Mouse (Mus musculus) limb, embryonic 14.5 days (tissue): ENCODE measurements around the gene Tmem140. TPM values are rescaled to one million over a fixed set of nuclear protein-coding genes. Genes with fewer than 3 reads are reported as not detected.

Source experiments
- ATAC-seq: fragments of 200-750 bp; cut with Nextera tagmentation; 2 replicates; pipeline ENCODE4 v1.8.0; 2017; ENCODE audit warnings: low read depth, moderate number of reproducible peaks, moderate TSS enrichment; ENCODE audit not compliant: low FRiP score
- DNase-seq: peaks from one replicate; pipeline ENCODE4 v3.0.0-alpha.2; 2015; ENCODE audit warnings: low spot score
- H3K27ac ChIP-seq: fragments of 300-500 bp; sonication (generic); replicated peaks from 2 replicates; pipeline ENCODE4 v1.5.1; 2014; ENCODE audit warnings: low read depth, mild to moderate bottlenecking, low read length, moderate library complexity, mixed read lengths
- H3K27me3 ChIP-seq: fragments of 300-500 bp; sonication (generic); 2 replicates; pipeline ENCODE4 v1.6.1; 2014; ENCODE audit warnings: low read length, mixed read lengths; ENCODE audit not compliant: control insufficient read depth, insufficient read depth
- H3K36me3 ChIP-seq: fragments of 300-500 bp; sonication (generic); 2 replicates; pipeline ENCODE4 v1.6.1; 2014; ENCODE audit warnings: mild to moderate bottlenecking, low read length, moderate library complexity, mixed read lengths; ENCODE audit not compliant: control insufficient read depth, insufficient read depth
- H3K4me1 ChIP-seq: fragments of 300-500 bp; sonication (generic); 2 replicates; pipeline ENCODE4 v1.6.1; 2014; ENCODE audit warnings: antibody characterized with exemption, low read length, mixed read lengths; ENCODE audit not compliant: control insufficient read depth, insufficient read depth
- H3K4me2 ChIP-seq: fragments of 300-500 bp; sonication (generic); replicated peaks from 2 replicates; pipeline ENCODE4 v1.6.1; 2014; ENCODE audit warnings: low read depth, mild to moderate bottlenecking, low read length, moderate library complexity; ENCODE audit not compliant: severe bottlenecking
- H3K4me3 ChIP-seq: fragments of 300-500 bp; sonication (generic); replicated peaks from 2 replicates; pipeline ENCODE4 v1.5.1; 2014; ENCODE audit warnings: low read length
- H3K9ac ChIP-seq: fragments of 300-500 bp; sonication (generic); 2 replicates; pipeline ENCODE4 v1.6.1; 2014; ENCODE audit warnings: mild to moderate bottlenecking, low read depth, low read length, moderate library complexity; ENCODE audit not compliant: severe bottlenecking
- H3K9me3 ChIP-seq: fragments of 300-500 bp; sonication (generic); 2 replicates; pipeline ENCODE4 v1.6.1; 2016; ENCODE audit warnings: low read length; ENCODE audit not compliant: control insufficient read depth
- POLR2A ChIP-seq: fragments of 200-500 bp; IDR thresholded peaks from 2 replicates; pipeline ENCODE4 v1.8.0; 2012; ENCODE audit warnings: inconsistent platforms, mild to moderate bottlenecking, moderate library complexity, borderline replicate concordance; ENCODE audit not compliant: insufficient read depth, insufficient read length; ENCODE audit errors: extremely low read depth
- WGBS: fragments of 180-500 bp; shearing (Covaris S2); extraction: QIAGEN DNeasy Blood & Tissue Kit; methylation state at CpG from one replicate; pipeline ENCODE4 v1.1.7; 2014; 5-methylcytosine and 5-hydroxymethylcytosine counted together
- polyA plus RNA-seq, 2 experiments: library from polyadenylated mRNA; depleted of rRNA in 1 of 2; stranded (reverse) in 1 of 2; unstranded in 1 of 2; fragments of >200 nt; fragmentation: Nextera tagmentation in 1 of 2; extraction: Ambion mirVana in 1 of 2; gene quantifications; 2 replicates each; pipeline versions ENCODE4 v1.2.1 to v1.2.3; 2012 to 2014

Tmem140 gene
- polyA plus RNA-seq, 2 experiments = 1.2 TPM

DNA sequence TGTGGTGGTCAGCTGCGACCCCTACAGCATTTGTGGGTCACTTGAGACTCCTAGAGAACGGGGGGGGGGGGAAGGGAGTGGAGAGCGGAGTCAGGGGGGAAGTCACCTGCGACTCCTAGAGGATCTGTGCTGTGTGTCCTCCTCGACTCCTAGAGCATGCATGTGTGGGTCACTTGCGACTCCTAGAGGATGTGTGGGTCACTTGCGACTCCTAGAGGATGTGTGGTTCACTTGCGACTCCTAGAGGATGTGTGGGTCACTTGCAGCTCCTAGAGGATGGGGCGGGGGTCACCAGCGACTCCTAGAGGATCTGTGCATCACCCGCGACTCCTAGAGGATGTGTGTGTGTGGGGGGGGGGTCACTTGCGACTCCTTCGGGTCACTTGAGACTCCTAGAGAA is 59.0 kb downstream of the Tmem140 start:
- H3K4me2 ChIP-seq = no peak overlapping the region
- no peak for TF ChIP-seq POLR2A
- ATAC-seq (no peak), DNase-seq (no peak)
- no peak overlapping the region for H3K9ac ChIP-seq
- H3K27me3 ChIP-seq = no peaks in the 10 kb centered on the region
- no peaks in the 10 kb centered on the region for H3K36me3 ChIP-seq
- no peaks in the 10 kb centered on the region for H3K4me1 ChIP-seq
- 61% methylated on average over 12 of the region's 14 CpGs for WGBS
- no peak overlapping the region for H3K4me3 ChIP-seq
- no peaks in the 10 kb centered on the region for H3K9me3 ChIP-seq
- no peak overlapping the region for H3K27ac ChIP-seq

Other genes starting within 250 kb of the Tmem140 start
- 10.7 and 11.3 TPM in 2 replicates for gene Agbl3, start 82.7 kb upstream of the Tmem140 start, polyA plus RNA-seq (2012; rRNA removed)
- 8.2 and 10.0 TPM in 2 replicates for gene Agbl3, start 82.7 kb upstream of the Tmem140 start, polyA plus RNA-seq (2014; fragmentation: Nextera tagmentation; extraction: Ambion mirVana)
- gene Cyren, start 14.9 kb downstream of the Tmem140 start, polyA plus RNA-seq (2012; rRNA removed) = 22.6 and 24.2 TPM in 2 replicates
- 11.3 and 12.4 TPM in 2 replicates for gene Cyren, start 14.9 kb downstream of the Tmem140 start, polyA plus RNA-seq (2014; fragmentation: Nextera tagmentation; extraction: Ambion mirVana)
- 22.2 TPM in 2 replicates for gene Wdr91, start 47.7 kb downstream of the Tmem140 start, polyA plus RNA-seq (2012; rRNA removed)
- 9.6 and 11.3 TPM in 2 replicates for gene Wdr91, start 47.7 kb downstream of the Tmem140 start, polyA plus RNA-seq (2014; fragmentation: Nextera tagmentation; extraction: Ambion mirVana)
- gene Stra8, start 57.0 kb downstream of the Tmem140 start, polyA plus RNA-seq (2012; rRNA removed) = 0.05 TPM in 1 of 2 replicates, not detected in the other
- gene Stra8, start 57.0 kb downstream of the Tmem140 start, polyA plus RNA-seq (2014; fragmentation: Nextera tagmentation; extraction: Ambion mirVana) = not detected in 2 replicates
- gene Slc23a4, start 125.3 kb downstream of the Tmem140 start, polyA plus RNA-seq (2012; rRNA removed) = 1.9 and 2.1 TPM in 2 replicates
- gene Slc23a4, start 125.3 kb downstream of the Tmem140 start, polyA plus RNA-seq (2014; fragmentation: Nextera tagmentation; extraction: Ambion mirVana) = 0.44 and 0.73 TPM in 2 replicates